Mouse (Mus musculus): ENCODE measurements around the gene Dkk3.
"Not testable (repeated sequence)": the region's sequence is repeated elsewhere in the genome, so short reads cannot be mapped to it uniquely, and the experiment has no call there.

DNA sequence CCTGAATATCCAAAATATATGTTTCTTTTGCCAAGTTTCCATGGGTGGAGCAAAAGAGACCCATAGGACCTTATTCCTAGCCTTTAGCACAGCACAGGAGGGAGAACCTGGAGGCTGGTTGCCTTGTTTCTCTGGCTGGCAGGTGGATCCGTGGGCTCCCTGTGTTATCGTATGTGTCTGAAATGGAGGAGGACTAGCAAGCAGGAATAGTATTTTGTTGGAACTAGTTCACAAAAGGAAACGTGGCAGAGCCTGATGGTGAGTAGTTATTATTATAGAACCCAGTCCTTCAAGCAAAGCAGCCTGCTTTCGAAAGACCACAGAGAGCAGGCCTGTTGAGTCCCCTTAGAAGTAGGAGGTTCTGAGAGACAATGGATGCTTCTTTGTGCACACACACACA, 6.2 kb upstream of the Dkk3 start:
- not testable (repeated sequence) for TF ChIP-seq CTCF (conservative IDR thresholded peaks at IDR 0.05; ENCODE audit: insufficient read depth, insufficient read length, low read depth, low read length); POLR2A (IDR thresholded peaks at IDR 0.05; ENCODE audit: low read depth, low read length)

All from kidney, adult 2 months (tissue).